Mouse (Mus musculus) pancreas, adult 10 weeks (tissue): ENCODE measurements around the gene 4933427D14Rik. TPM values are rescaled to one million over a fixed set of nuclear protein-coding genes. Genes with fewer than 3 reads are reported as not detected.

ENCODE experiments used
- polyA plus RNA-seq: library from polyadenylated mRNA; stranded (reverse); fragments of 350-450 nt; fragmentation: Illumina TruSeq; extraction: RNeasy Lipid Tissue Mini Kit (QIAGEN cat#74804); gene quantifications from one replicate; pipeline ENCODE4 v1.2.3, GENCODE M21; 2015; ENCODE audit warnings: low read depth, low replicate concordance; ENCODE audit not compliant: insufficient read depth

4933427D14Rik gene
- polyA plus RNA-seq = 3.9 TPM

GRCm38 (mm10) chr11:72207204-72207833 lies at the start of gene 4933427D14Rik, which contains the start of gene Txndc17:
Gene 4933427D14Rik, minus strand, starts transcription at chr11:72207459.
Gene Txndc17, plus strand, starts transcription at chr11:72207547.

GRCm38 (mm10) chr11:72215410-72215797 lies 8.1 kb upstream of the 4933427D14Rik start, which contains the start of gene Med31:
Gene Med31, minus strand, starts transcription at chr11:72215592.

GRCm38 (mm10) chr11:72206341-72207203 lies 687 bp downstream of the 4933427D14Rik start, which contains the start of gene Gm43951:
Gene Gm43951, minus strand, starts transcription at chr11:72206840.

GRCm38 (mm10) chr11:72135383-72136158 lies 71.7 kb downstream of the 4933427D14Rik start, which contains the start of gene Pitpnm3:
Gene Pitpnm3, minus strand, starts transcription at chr11:72135778.

Other genes starting within 250 kb of the 4933427D14Rik start
- gene Aipl1, start 169.9 kb downstream of the 4933427D14Rik start, polyA plus RNA-seq = not detected
- not detected for gene Pimreg, start 165.4 kb downstream of the 4933427D14Rik start, polyA plus RNA-seq
- gene Pitpnm3, start 71.7 kb downstream of the 4933427D14Rik start, polyA plus RNA-seq = 3.7 TPM
- gene Gm43951, start 619 bp downstream of the 4933427D14Rik start, polyA plus RNA-seq = not detected
- gene Txndc17, start 88 bp upstream of the 4933427D14Rik start, polyA plus RNA-seq = 45.2 TPM
- 3.6 TPM for gene Med31, start 8.1 kb upstream of the 4933427D14Rik start, polyA plus RNA-seq
- not detected for gene Slc13a5, start 59.8 kb upstream of the 4933427D14Rik start, polyA plus RNA-seq
- gene Xaf1, start 94.2 kb upstream of the 4933427D14Rik start, polyA plus RNA-seq = 8.9 TPM
- gene Fbxo39, start 107.0 kb upstream of the 4933427D14Rik start, polyA plus RNA-seq = not detected
- not detected for gene Tekt1, start 155.0 kb upstream of the 4933427D14Rik start, polyA plus RNA-seq
- 3.6 TPM for gene Smtnl2, start 204.3 kb upstream of the 4933427D14Rik start, polyA plus RNA-seq
- 0.61 TPM for gene Ggt6, start 228.1 kb upstream of the 4933427D14Rik start, polyA plus RNA-seq
- 21.5 TPM for gene Mybbp1a, start 233.9 kb upstream of the 4933427D14Rik start, polyA plus RNA-seq